Mouse (Mus musculus) C2C12 (cell line): Measurements from ENCODE around the gene Vrtn.

Source experiments
- CEBPB ChIP-seq: IDR thresholded peaks from one replicate; pipeline ENCODE4 v1.6.1; 2011; ENCODE audit warnings: low read depth, mild to moderate bottlenecking, control low read depth, moderate library complexity
- CTCF ChIP-seq: IDR thresholded peaks from one replicate; pipeline ENCODE4 v1.5.1; 2011; ENCODE audit not compliant: control insufficient read depth, insufficient read depth, insufficient read length
- FOSL1 ChIP-seq: IDR thresholded peaks from one replicate; pipeline ENCODE4 v1.8.0; 2011; ENCODE audit warnings: mild to moderate bottlenecking, low read length; ENCODE audit not compliant: poor library complexity, insufficient read depth, severe bottlenecking
- MAX ChIP-seq: IDR thresholded peaks from one replicate; pipeline ENCODE4 v1.6.1; 2011; ENCODE audit warnings: mild to moderate bottlenecking, control low read depth
- MYOD1 ChIP-seq: IDR thresholded peaks from one replicate; pipeline ENCODE4 v1.6.1; 2011; ENCODE audit warnings: low read depth; ENCODE audit not compliant: control insufficient read depth, insufficient read length
- MYOG ChIP-seq: IDR thresholded peaks from one replicate; pipeline ENCODE4 v1.6.1; 2011; ENCODE audit not compliant: control insufficient read depth, insufficient read length; ENCODE audit errors: extremely low read depth
- USF1 ChIP-seq: IDR thresholded peaks from one replicate; pipeline ENCODE4 v1.6.1; 2011; ENCODE audit warnings: low read depth, mild to moderate bottlenecking, control low read depth, moderate library complexity

GRCm38 (mm10) chr12:84640253-84640652 is 566 bp upstream of the Vrtn start:
- TF ChIP-seq CTCF (no peak), MAX (no peak), USF1 (no peak), MYOD1 (no peak), MYOG (no peak), FOSL1 (no peak), CEBPB (no peak)
